Mouse (Mus musculus): ENCODE measurements around the gene Mpp3. TPM values are rescaled to one million over a fixed set of nuclear protein-coding genes. Genes with fewer than 3 reads are reported as not detected.

Mpp3 gene
- total and polyA plus RNA-seq, 2 experiments from 2014 or later, result 2.2 to 8.0 TPM

- no peaks in the 10 kb centered on the region for H3K4me1 ChIP-seq (ENCODE audit: control insufficient read depth, insufficient read depth)
- H3K4me3 ChIP-seq (ENCODE audit: low read depth, low read length), result no peak overlapping the region
- H3K9ac ChIP-seq (replicated peaks; ENCODE audit: low read depth, low read length), result no peak overlapping the region
- 79% methylated on average over 13 of the region's 13 CpGs for WGBS
- no peak for TF ChIP-seq CTCF (IDR thresholded peaks at IDR 0.05; ENCODE audit: low read depth)
- no peak for TF ChIP-seq EP300 (IDR thresholded peaks at IDR 0.05; ENCODE audit: low read depth)
- ATAC-seq (ENCODE audit: insufficient read depth, low read depth) (no peak), DNase-seq (ENCODE audit: low spot score) (no peak)
- H3K36me3 ChIP-seq (replicated peaks; ENCODE audit: control insufficient read depth, insufficient read depth, low read length), result no peaks in the 10 kb centered on the region; the same call in 1 of the 2 replicates
- H3K27ac ChIP-seq (ENCODE audit: low read depth), result no peak overlapping the region
- no peak overlapping the region for H3K4me2 ChIP-seq (ENCODE audit: low read depth, low read length)
- H3K9me3 ChIP-seq (replicated peaks; ENCODE audit: control insufficient read depth, low read length), result no peaks in the 10 kb centered on the region
- H3K27me3 ChIP-seq (ENCODE audit: control insufficient read depth, insufficient read depth, low read length), result no peaks in the 10 kb centered on the region
These were observed 34.8 kb upstream of the Mpp3 start for GRCm38 (mm10) chr11:102063076-102063475.

- no peak for ATAC-seq (ENCODE audit: insufficient read depth, low read depth)
- Histone ChIP-seq H3K36me3 (replicated peaks; ENCODE audit: control insufficient read depth, insufficient read depth, low read length) (no peaks in the 10 kb centered on the region; the same call in 1 of the 2 replicates), H3K9ac (replicated peaks; ENCODE audit: low read depth, low read length) (no peak overlapping the region), H3K27me3 (ENCODE audit: control insufficient read depth, insufficient read depth, low read length) (no peaks in the 10 kb centered on the region), H3K4me1 (ENCODE audit: control insufficient read depth, insufficient read depth) (no peaks in the 10 kb centered on the region), H3K4me2 (ENCODE audit: low read depth, low read length) (no peak overlapping the region), H3K9me3 (replicated peaks; ENCODE audit: control insufficient read depth, low read length) (no peaks in the 10 kb centered on the region), H3K27ac (ENCODE audit: low read depth) (no peak overlapping the region), H3K4me3 (ENCODE audit: low read depth, low read length) (no peak overlapping the region)
- no peak for TF ChIP-seq CTCF (IDR thresholded peaks at IDR 0.05; ENCODE audit: low read depth)
- TF ChIP-seq EP300 (IDR thresholded peaks at IDR 0.05; ENCODE audit: low read depth), result no peak
- DNase-seq (ENCODE audit: low spot score), result no peak
- 54% methylated on average over 16 of the region's 16 CpGs for WGBS
These were observed 33.7 kb upstream of the Mpp3 start for GRCm38 (mm10) chr11:102061941-102062473.

GRCm38 (mm10) chr11:102061236-102061940 is 33.1 kb upstream of the Mpp3 start:
- H3K4me2 ChIP-seq (ENCODE audit: low read depth, low read length), result peak overlapping the region; percentile 57
- ATAC-seq (ENCODE audit: insufficient read depth, low read depth) (peak; percentile 72), DNase-seq (ENCODE audit: low spot score) (peak; percentile 65)
- 9% methylated on average over 23 of the region's 23 CpGs for WGBS
- TF ChIP-seq EP300 (IDR thresholded peaks at IDR 0.05; ENCODE audit: low read depth), result no peak
- peak; percentile 93 for TF ChIP-seq CTCF (IDR thresholded peaks at IDR 0.05; ENCODE audit: low read depth)
- H3K27ac ChIP-seq (ENCODE audit: low read depth), result no peak overlapping the region
- no peaks in the 10 kb centered on the region for H3K4me1 ChIP-seq (ENCODE audit: control insufficient read depth, insufficient read depth)
- 0 out of 2 replicates have a peak overlapping the region, but pooled peaks have one; percentile 24 for H3K4me3 ChIP-seq (ENCODE audit: low read depth, low read length)
- H3K27me3 ChIP-seq (ENCODE audit: control insufficient read depth, insufficient read depth, low read length), result no peaks in the 10 kb centered on the region
- no peaks in the 10 kb centered on the region; the same call in 1 of the 2 replicates for H3K36me3 ChIP-seq (replicated peaks; ENCODE audit: control insufficient read depth, insufficient read depth, low read length)
- H3K9me3 ChIP-seq (replicated peaks; ENCODE audit: control insufficient read depth, low read length), result no peaks in the 10 kb centered on the region
- no peak overlapping the region for H3K9ac ChIP-seq (replicated peaks; ENCODE audit: low read depth, low read length)

- Histone ChIP-seq H3K27ac (ENCODE audit: low read depth) (0 out of 2 replicates have a peak overlapping the region, but pooled peaks have one; percentile 91), H3K27me3 (ENCODE audit: control insufficient read depth, insufficient read depth, low read length) (no peaks in the 10 kb centered on the region), H3K4me1 (ENCODE audit: control insufficient read depth, insufficient read depth) (no peaks in the 10 kb centered on the region), H3K36me3 (replicated peaks; ENCODE audit: control insufficient read depth, insufficient read depth, low read length) (no peaks in the 10 kb centered on the region), H3K9me3 (replicated peaks; ENCODE audit: control insufficient read depth, low read length) (no peaks in the 10 kb centered on the region), H3K4me2 (ENCODE audit: low read depth, low read length) (no peak overlapping the region), H3K9ac (replicated peaks; ENCODE audit: low read depth, low read length) (no peak overlapping the region), H3K4me3 (ENCODE audit: low read depth, low read length) (no peak overlapping the region)
- no peak for TF ChIP-seq EP300 (IDR thresholded peaks at IDR 0.05; ENCODE audit: low read depth)
- TF ChIP-seq CTCF (IDR thresholded peaks at IDR 0.05; ENCODE audit: low read depth), result peak; percentile 48
- 26% methylated on average over 9 of the region's 9 CpGs for WGBS
- ATAC-seq (ENCODE audit: insufficient read depth, low read depth), result no peak
- DNase-seq (ENCODE audit: low spot score), result peak; percentile 30
These were observed 25.6 kb upstream of the Mpp3 start for GRCm38 (mm10) chr11:102053847-102054246.

- ATAC-seq (ENCODE audit: insufficient read depth, low read depth), result no peak
- Histone ChIP-seq H3K4me2 (ENCODE audit: low read depth, low read length) (no peak overlapping the region), H3K4me1 (ENCODE audit: control insufficient read depth, insufficient read depth) (no peaks in the 10 kb centered on the region), H3K9ac (replicated peaks; ENCODE audit: low read depth, low read length) (no peak overlapping the region), H3K4me3 (ENCODE audit: low read depth, low read length) (no peak overlapping the region), H3K27ac (ENCODE audit: low read depth) (peak overlapping the region; percentile 91), H3K36me3 (replicated peaks; ENCODE audit: control insufficient read depth, insufficient read depth, low read length) (no peaks in the 10 kb centered on the region), H3K9me3 (replicated peaks; ENCODE audit: control insufficient read depth, low read length) (no peaks in the 10 kb centered on the region), H3K27me3 (ENCODE audit: control insufficient read depth, insufficient read depth, low read length) (no peaks in the 10 kb centered on the region)
- DNase-seq (ENCODE audit: low spot score), result peak; percentile 50
- 54% methylated on average over 7 of the region's 7 CpGs for WGBS
- no peak for TF ChIP-seq EP300 (IDR thresholded peaks at IDR 0.05; ENCODE audit: low read depth)
- no peak for TF ChIP-seq CTCF (IDR thresholded peaks at IDR 0.05; ENCODE audit: low read depth)
These were observed 24.9 kb upstream of the Mpp3 start for GRCm38 (mm10) chr11:102053183-102053582.
